Mouse (Mus musculus) hindbrain, embryonic 15.5 days (tissue): ENCODE data around the gene Igsf9b. TPM values are rescaled to one million over a fixed set of nuclear protein-coding genes. Genes with fewer than 3 reads are reported as not detected.
A peak's percentile ranks its signal among the peaks of the same experiment; 100 is the strongest.

Experiments used
- ATAC-seq: fragments of 200-750 bp; cut with Nextera tagmentation; 2 replicates; pipeline ENCODE4 v1.8.0; 2017; ENCODE audit warnings: low read depth, moderate number of reproducible peaks, moderate TSS enrichment; ENCODE audit not compliant: low FRiP score
- H3K27ac ChIP-seq: fragments of 300-500 bp; sonication (generic); replicated peaks from 2 replicates; pipeline ENCODE4 v1.5.1; 2015; ENCODE audit warnings: mild to moderate bottlenecking, inconsistent platforms
- H3K27me3 ChIP-seq: fragments of 300-500 bp; sonication (generic); 2 replicates; pipeline ENCODE4 v1.6.1; 2015; ENCODE audit warnings: control low read depth, inconsistent platforms
- H3K36me3 ChIP-seq: fragments of 300-500 bp; sonication (generic); 2 replicates; pipeline ENCODE4 v1.6.1; 2015; ENCODE audit warnings: control low read depth, inconsistent platforms
- H3K4me1 ChIP-seq: fragments of 300-500 bp; sonication (generic); replicated peaks from 2 replicates; pipeline ENCODE4 v1.6.1; 2015; ENCODE audit warnings: control low read depth, inconsistent platforms
- H3K4me2 ChIP-seq: fragments of 300-500 bp; sonication (generic); 2 replicates; pipeline ENCODE4 v1.6.1; 2015; ENCODE audit warnings: moderate library complexity, mild to moderate bottlenecking, inconsistent platforms
- H3K4me3 ChIP-seq: fragments of 300-500 bp; sonication (generic); 2 replicates; pipeline ENCODE4 v1.5.1; 2015; ENCODE audit warnings: mild to moderate bottlenecking, inconsistent platforms
- H3K9ac ChIP-seq: fragments of 300-500 bp; sonication (generic); 2 replicates; pipeline ENCODE4 v1.6.1; 2015; ENCODE audit warnings: inconsistent platforms
- H3K9me3 ChIP-seq: fragments of 300-500 bp; sonication (generic); 2 replicates; pipeline ENCODE4 v1.6.1; 2016; ENCODE audit warnings: control low read depth, inconsistent platforms
- WGBS: fragments of 180-500 bp; shearing (Covaris S2); methylation state at CpG from one replicate; pipeline ENCODE4 v1.1.7; 2015; 5-methylcytosine and 5-hydroxymethylcytosine counted together
- polyA plus RNA-seq: library from polyadenylated mRNA; unstranded; fragments of >200 nt; fragmentation: Nextera tagmentation; extraction: Ambion mirVana; gene quantifications from 2 replicates; pipeline ENCODE4 v1.2.1, GENCODE M21; 2015

The Igsf9b gene
- polyA plus RNA-seq, 1 experiment from 2014 or later: 25.4 TPM

GRCm38 (mm10) chr9:27339168-27339567 is 40.2 kb downstream of the Igsf9b start:
- no peak overlapping the region for H3K4me3 ChIP-seq
- H3K27me3 ChIP-seq: no peaks in the 10 kb centered on the region
- H3K9ac ChIP-seq: no peak overlapping the region
- 93% methylated on average over 1 of the region's 1 CpGs for WGBS
- no peaks in the 10 kb centered on the region for H3K9me3 ChIP-seq
- no peak overlapping the region for H3K4me2 ChIP-seq
- no peak for ATAC-seq
- H3K27ac ChIP-seq: no peak overlapping the region
- H3K36me3 ChIP-seq: peaks cover 16% of the 10 kb centered on the region
- peaks cover 6% of the 10 kb centered on the region for H3K4me1 ChIP-seq

DNA sequence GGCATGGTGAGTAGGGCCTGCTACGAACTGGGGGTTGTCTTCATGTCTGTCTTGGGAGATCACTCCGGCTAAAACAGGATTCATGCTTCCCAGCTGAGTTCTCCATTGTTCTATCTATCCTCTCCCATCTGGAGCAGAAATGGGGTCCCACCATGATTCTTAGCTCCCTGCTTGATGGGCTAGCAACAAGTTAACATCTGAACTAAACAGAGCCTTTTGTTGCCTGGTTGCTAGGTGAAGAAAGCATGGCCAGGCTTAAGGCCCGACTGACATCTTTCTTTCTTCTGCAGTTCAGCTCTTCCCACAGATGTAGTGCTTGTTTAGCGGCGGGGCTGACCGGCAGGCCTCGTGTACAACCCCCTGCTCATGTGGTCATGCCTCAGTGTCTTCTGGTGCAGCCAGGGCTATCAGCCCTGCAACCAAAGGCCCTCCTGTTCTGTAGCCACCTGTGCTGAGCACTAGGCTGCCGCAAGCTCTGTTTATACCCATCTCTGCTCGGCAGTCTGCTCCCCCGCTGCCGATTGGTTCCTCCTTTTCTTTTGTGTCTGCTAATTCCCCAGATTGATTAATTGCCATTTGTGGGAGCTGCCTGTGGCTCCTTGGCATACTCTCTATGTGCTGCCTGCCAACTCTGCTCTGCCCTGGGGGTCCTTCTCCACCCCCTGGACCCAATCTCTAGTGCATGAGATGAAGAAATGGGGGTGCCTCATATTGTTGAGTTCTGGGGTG is 47.7 kb downstream of the Igsf9b start:
- H3K9me3 ChIP-seq: no peaks in the 10 kb centered on the region
- H3K9ac ChIP-seq: no peak overlapping the region
- H3K27me3 ChIP-seq: no peaks in the 10 kb centered on the region
- no peak overlapping the region for H3K4me2 ChIP-seq
- H3K27ac ChIP-seq: peak overlapping the region; percentile 59
- peaks cover 9% of the 10 kb centered on the region; the same call in 1 of the 2 replicates for H3K4me1 ChIP-seq
- 23% methylated on average over 11 of the region's 11 CpGs for WGBS
- no peak overlapping the region for H3K4me3 ChIP-seq
- peak; percentile 72 for ATAC-seq
- H3K36me3 ChIP-seq: peaks cover 30% of the 10 kb centered on the region; the same call in 1 of the 2 replicates

GRCm38 (mm10) chr9:27353082-27353481 is 54.1 kb downstream of the Igsf9b start:
- Histone ChIP-seq H3K4me1 (no peaks in the 10 kb centered on the region), H3K4me3 (no peak overlapping the region), H3K4me2 (no peak overlapping the region), H3K27me3 (no peaks in the 10 kb centered on the region), H3K27ac (no peak overlapping the region), H3K9me3 (no peaks in the 10 kb centered on the region), H3K9ac (no peak overlapping the region), H3K36me3 (peaks cover 13% of the 10 kb centered on the region; the same call in 1 of the 2 replicates)
- WGBS: 89% methylated on average over 7 of the region's 7 CpGs
- no peak for ATAC-seq

DNA sequence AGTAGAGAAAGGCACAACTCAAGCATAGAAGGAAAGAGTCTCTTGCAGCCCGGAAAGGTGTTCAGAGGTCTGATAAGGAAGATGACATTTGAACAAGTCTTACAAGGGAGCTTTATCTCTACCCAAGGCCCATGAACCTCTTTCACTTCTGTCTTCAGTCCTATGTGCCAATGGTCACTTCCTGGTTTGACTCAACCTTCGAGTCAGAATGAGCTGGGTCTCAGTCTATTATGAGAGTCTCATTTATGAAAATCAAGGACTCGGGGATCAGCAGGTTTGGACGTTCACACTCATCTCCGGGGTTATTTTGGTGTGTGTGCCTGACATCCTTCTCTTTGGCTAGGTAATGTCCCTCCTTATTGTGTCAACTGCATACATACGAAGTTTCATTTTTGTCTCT is 58.9 kb downstream of the Igsf9b start:
- Histone ChIP-seq H3K9me3 (no peaks in the 10 kb centered on the region), H3K27ac (no peak overlapping the region), H3K4me2 (no peak overlapping the region), H3K36me3 (0 out of 2 replicates have a peak, but pooled peaks cover 13% of the 10 kb centered on the region), H3K27me3 (no peaks in the 10 kb centered on the region), H3K4me3 (no peak overlapping the region), H3K9ac (no peak overlapping the region), H3K4me1 (no peaks in the 10 kb centered on the region)
- 93% methylated on average over 6 of the region's 6 CpGs for WGBS
- ATAC-seq: no peak

- H3K4me2 ChIP-seq: no peak overlapping the region
- no peak overlapping the region for H3K4me3 ChIP-seq
- H3K9ac ChIP-seq: no peak overlapping the region
- ATAC-seq: no peak
- WGBS: 64% methylated on average over 2 of the region's 2 CpGs
- H3K9me3 ChIP-seq: no peaks in the 10 kb centered on the region
- H3K27me3 ChIP-seq: no peaks in the 10 kb centered on the region
- no peaks in the 10 kb centered on the region for H3K36me3 ChIP-seq
- no peaks in the 10 kb centered on the region for H3K4me1 ChIP-seq
- H3K27ac ChIP-seq: no peak overlapping the region
Observed at GRCm38 (mm10) chr9:27367231-27367630, 68.2 kb downstream of the Igsf9b start.

DNA sequence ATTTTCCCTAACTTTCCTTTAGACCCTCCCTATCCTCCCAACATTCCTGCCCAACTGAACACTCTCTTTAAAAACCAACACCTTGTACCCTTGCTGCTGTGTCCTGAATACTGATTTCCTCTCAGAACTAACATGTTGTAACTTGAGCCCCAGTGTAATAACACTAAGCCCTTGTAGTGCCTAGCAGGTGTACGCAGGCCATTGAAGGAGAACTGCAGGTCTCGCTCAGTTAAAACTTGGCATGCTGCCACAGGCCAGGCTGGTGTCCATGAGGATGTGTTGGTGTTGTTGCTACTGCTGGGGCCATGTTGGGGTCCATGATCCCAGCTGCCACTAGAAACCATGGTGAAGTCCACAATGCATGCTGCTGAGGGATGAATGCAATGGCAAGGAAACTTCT is 70.1 kb downstream of the Igsf9b start:
- no peak overlapping the region for H3K9ac ChIP-seq
- H3K4me1 ChIP-seq: no peaks in the 10 kb centered on the region
- no peak for ATAC-seq
- no peak overlapping the region for H3K4me2 ChIP-seq
- WGBS: 59% methylated on average over 2 of the region's 2 CpGs
- H3K27ac ChIP-seq: no peak overlapping the region
- no peaks in the 10 kb centered on the region for H3K36me3 ChIP-seq
- H3K4me3 ChIP-seq: no peak overlapping the region
- no peaks in the 10 kb centered on the region for H3K9me3 ChIP-seq
- H3K27me3 ChIP-seq: no peaks in the 10 kb centered on the region

DNA sequence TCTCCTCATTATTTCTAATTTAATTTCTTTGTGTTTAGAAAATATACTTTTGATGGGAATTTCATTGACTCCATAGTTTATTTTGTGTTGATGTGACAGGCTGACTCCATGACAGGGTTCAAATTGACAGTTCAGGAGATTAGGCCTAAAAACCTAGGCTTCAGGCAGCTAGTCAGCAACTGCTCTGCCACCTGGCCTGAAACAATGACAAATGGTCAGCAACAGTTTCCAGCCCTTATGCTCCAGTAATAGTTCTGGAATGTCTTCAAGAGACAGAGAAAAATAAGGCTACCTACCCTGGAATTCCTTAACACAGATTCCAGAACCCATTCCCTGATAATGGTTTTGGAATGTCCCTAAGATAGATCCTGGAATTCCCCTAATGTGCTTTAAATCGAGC is 76.7 kb downstream of the Igsf9b start:
- H3K9ac ChIP-seq: no peak overlapping the region
- H3K4me1 ChIP-seq: no peaks in the 10 kb centered on the region
- WGBS: 76% methylated on average over 1 of the region's 1 CpGs
- no peaks in the 10 kb centered on the region for H3K36me3 ChIP-seq
- no peaks in the 10 kb centered on the region for H3K27me3 ChIP-seq
- no peak overlapping the region for H3K4me2 ChIP-seq
- H3K9me3 ChIP-seq: no peaks in the 10 kb centered on the region
- ATAC-seq: no peak
- H3K4me3 ChIP-seq: no peak overlapping the region
- H3K27ac ChIP-seq: no peak overlapping the region

GRCm38 (mm10) chr9:27386951-27387350 is 87.9 kb downstream of the Igsf9b start:
- Histone ChIP-seq H3K9me3 (no peaks in the 10 kb centered on the region; the same call in 1 of the 2 replicates), H3K27ac (no peak overlapping the region), H3K4me1 (no peaks in the 10 kb centered on the region), H3K4me3 (no peak overlapping the region), H3K9ac (no peak overlapping the region), H3K4me2 (no peak overlapping the region), H3K36me3 (no peaks in the 10 kb centered on the region), H3K27me3 (no peaks in the 10 kb centered on the region)
- WGBS: 92% methylated on average over 3 of the region's 3 CpGs
- ATAC-seq: no peak

DNA sequence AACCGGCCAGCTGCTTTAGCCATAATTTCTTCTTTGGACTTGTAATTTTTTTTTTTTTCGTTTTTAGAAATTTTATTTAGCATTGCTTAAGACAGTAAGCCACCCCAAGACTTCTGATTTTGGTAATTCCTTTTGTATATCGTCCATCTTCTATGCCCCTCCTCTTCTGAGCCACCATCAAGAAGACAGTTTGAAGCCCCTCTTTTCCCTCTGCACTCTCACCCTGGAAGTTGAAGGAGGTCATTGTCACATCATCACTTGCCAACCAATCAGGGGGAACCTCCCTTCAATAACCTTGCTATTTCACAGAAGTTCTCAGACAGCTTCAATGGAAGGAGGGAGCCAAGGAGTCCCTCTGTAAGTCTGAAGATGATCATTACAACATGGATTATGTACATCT is 97.5 kb downstream of the Igsf9b start, which contains the start of gene Spata19:
Gene Spata19, plus strand, starts transcription at position 301 of the 400 bp plus-strand sequence.
- no peaks in the 10 kb centered on the region for H3K27me3 ChIP-seq
- no peak for ATAC-seq
- no peaks in the 10 kb centered on the region for H3K9me3 ChIP-seq
- H3K36me3 ChIP-seq: no peaks in the 10 kb centered on the region
- H3K4me1 ChIP-seq: no peaks in the 10 kb centered on the region
- H3K27ac ChIP-seq: no peak within 1 kb of the TSS
- no peak within 1 kb of the TSS for H3K4me2 ChIP-seq
- 74% methylated on average over 3 of the region's 3 CpGs for WGBS
- no peak within 1 kb of the TSS for H3K4me3 ChIP-seq
- H3K9ac ChIP-seq: no peak within 1 kb of the TSS

DNA sequence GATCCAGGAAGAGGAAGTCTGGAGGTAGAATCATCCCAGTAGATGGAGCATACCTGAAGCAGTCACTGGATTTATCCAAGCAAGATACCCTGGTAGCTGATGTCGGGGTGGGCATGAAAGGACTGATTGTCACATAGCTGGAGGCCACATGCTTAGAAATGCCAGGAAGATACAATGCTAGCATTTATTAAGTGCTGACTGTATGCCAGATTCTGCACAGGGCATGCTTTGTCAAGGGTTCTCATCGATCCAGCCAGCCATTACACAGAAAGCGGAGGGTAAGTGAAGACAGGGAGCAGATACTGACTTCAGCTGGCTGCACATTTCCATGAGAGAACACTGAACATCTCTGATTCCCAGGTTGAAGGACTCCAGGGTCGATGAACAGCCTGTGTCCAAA is 102.2 kb downstream of the Igsf9b start:
- no peak overlapping the region for H3K27ac ChIP-seq
- H3K27me3 ChIP-seq: no peaks in the 10 kb centered on the region
- no peak overlapping the region for H3K9ac ChIP-seq
- no peak overlapping the region for H3K4me2 ChIP-seq
- 76% methylated on average over 4 of the region's 4 CpGs for WGBS
- H3K9me3 ChIP-seq: no peaks in the 10 kb centered on the region
- no peak overlapping the region for H3K4me3 ChIP-seq
- H3K36me3 ChIP-seq: no peaks in the 10 kb centered on the region
- H3K4me1 ChIP-seq: no peaks in the 10 kb centered on the region
- ATAC-seq: no peak
